Mouse (Mus musculus): ENCODE data around the gene Ddt. TPM values are rescaled to one million over a fixed set of nuclear protein-coding genes. Genes with fewer than 3 reads are reported as not detected.
A peak's percentile ranks its signal among the peaks of the same experiment; 100 is the strongest.
"Not testable (repeated sequence)": the region's sequence is repeated elsewhere in the genome, so short reads cannot be mapped to it uniquely, and the experiment has no call there.

Gene Ddt
- polyA plus RNA-seq, 1 experiment from 2014 or later = 95.3 TPM

- H3K36me3 ChIP-seq = no peaks in the 10 kb centered on the region
- no peak overlapping the region for H3K4me3 ChIP-seq
- no peaks in the 10 kb centered on the region for H3K9me3 ChIP-seq
- no peak for DNase-seq (ENCODE audit: low spot score)
- 0 out of 2 replicates have a peak, but pooled peaks cover 4% of the 10 kb centered on the region for H3K27me3 ChIP-seq (ENCODE audit: insufficient read depth, poor library complexity, severe bottlenecking)
- 95% methylated on average over 8 of the region's 8 CpGs for WGBS
- no peak overlapping the region for H3K27ac ChIP-seq
- 0 out of 2 replicates have a peak, but pooled peaks cover 4% of the 10 kb centered on the region for H3K4me1 ChIP-seq (replicated peaks)
Observed at GRCm38 (mm10) chr10:75788277-75788676, 15.1 kb upstream of the Ddt start.

DNA sequence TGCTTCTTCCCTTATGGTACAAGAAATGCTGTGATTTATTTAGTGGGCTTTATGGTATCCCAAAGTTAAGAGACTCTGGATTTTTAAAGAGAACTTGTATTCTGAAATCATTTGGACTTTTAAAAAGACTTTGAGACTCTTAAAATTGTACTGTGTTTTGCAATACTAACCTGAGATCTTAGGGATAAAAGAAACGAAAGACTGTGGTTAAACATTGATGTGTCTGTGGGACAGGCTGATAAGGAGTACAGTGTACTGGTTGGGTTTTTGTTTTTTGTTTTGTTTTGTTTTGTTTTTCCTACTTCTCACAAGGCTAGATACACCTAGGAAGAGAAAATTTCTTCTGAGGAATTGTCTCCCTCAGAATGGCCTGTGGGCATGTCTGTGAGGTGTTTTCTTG lies 12.2 kb upstream of the Ddt start:
- Histone ChIP-seq H3K27me3 (ENCODE audit: insufficient read depth, poor library complexity, severe bottlenecking) (peaks cover 28% of the 10 kb centered on the region), H3K36me3 (no peaks in the 10 kb centered on the region), H3K4me1 (replicated peaks) (peaks cover 9% of the 10 kb centered on the region), H3K9me3 (no peaks in the 10 kb centered on the region), H3K27ac (no peak overlapping the region), H3K4me3 (no peak overlapping the region)
- DNase-seq (ENCODE audit: low spot score) = no peak
- WGBS = 71% methylated on average over 1 of the region's 1 CpGs

GRCm38 (mm10) chr10:75780769-75781578 lies 7.8 kb upstream of the Ddt start, which contains the start of the genes Gm20441 and Gstt3:
Gm20441 (minus strand) TSS chr10:75780954.
Gstt3 (minus strand) TSS chr10:75781414.
- H3K9me3 ChIP-seq = no peaks in the 10 kb centered on the region
- WGBS = 1% methylated on average over 28 of the region's 28 CpGs
- H3K36me3 ChIP-seq = no peaks in the 10 kb centered on the region
- H3K4me1 ChIP-seq (replicated peaks) = peaks cover 17% of the 10 kb centered on the region
- H3K27ac ChIP-seq = no peak within 1 kb of the TSS
- H3K27me3 ChIP-seq (ENCODE audit: insufficient read depth, poor library complexity, severe bottlenecking) = peaks cover 58% of the 10 kb centered on the region
- peak within 1 kb of the TSS; percentile 55 for H3K4me3 ChIP-seq
- peak; percentile 64 for DNase-seq (ENCODE audit: low spot score)

GRCm38 (mm10) chr10:75779206-75780174 lies 6.3 kb upstream of the Ddt start:
- peaks cover 17% of the 10 kb centered on the region for H3K4me1 ChIP-seq (replicated peaks)
- H3K9me3 ChIP-seq = no peaks in the 10 kb centered on the region
- H3K27me3 ChIP-seq (ENCODE audit: insufficient read depth, poor library complexity, severe bottlenecking) = peaks cover 54% of the 10 kb centered on the region
- no peak for DNase-seq (ENCODE audit: low spot score)
- peak overlapping the region; percentile 20; the same call in 1 of the 2 replicates for H3K4me3 ChIP-seq
- no peaks in the 10 kb centered on the region for H3K36me3 ChIP-seq
- no peak overlapping the region for H3K27ac ChIP-seq
- 49% methylated on average over 15 of the region's 15 CpGs for WGBS

GRCm38 (mm10) chr10:75777885-75778284 lies 4.7 kb upstream of the Ddt start:
- DNase-seq (ENCODE audit: low spot score) = no peak
- peaks cover 25% of the 10 kb centered on the region for H3K4me1 ChIP-seq (replicated peaks)
- no peaks in the 10 kb centered on the region for H3K9me3 ChIP-seq
- H3K4me3 ChIP-seq = no peak overlapping the region
- no peaks in the 10 kb centered on the region for H3K36me3 ChIP-seq
- 80% methylated on average over 2 of the region's 2 CpGs for WGBS
- H3K27ac ChIP-seq = no peak overlapping the region
- H3K27me3 ChIP-seq (ENCODE audit: insufficient read depth, poor library complexity, severe bottlenecking) = peaks cover 54% of the 10 kb centered on the region

GRCm38 (mm10) chr10:75776562-75776961 lies 3.3 kb upstream of the Ddt start:
- Histone ChIP-seq H3K4me1 (replicated peaks) (peaks cover 34% of the 10 kb centered on the region), H3K27ac (no peak overlapping the region), H3K36me3 (no peaks in the 10 kb centered on the region), H3K4me3 (no peak overlapping the region), H3K9me3 (no peaks in the 10 kb centered on the region), H3K27me3 (ENCODE audit: insufficient read depth, poor library complexity, severe bottlenecking) (peaks cover 41% of the 10 kb centered on the region)
- DNase-seq (ENCODE audit: low spot score) = no peak
- WGBS = 86% methylated on average over 6 of the region's 6 CpGs

GRCm38 (mm10) chr10:75774587-75774986 lies 1.4 kb upstream of the Ddt start:
- 88% methylated on average over 9 of the region's 9 CpGs for WGBS
- no peak for DNase-seq (ENCODE audit: low spot score)
- Histone ChIP-seq H3K4me3 (no peak overlapping the region), H3K27me3 (ENCODE audit: insufficient read depth, poor library complexity, severe bottlenecking) (peaks cover 21% of the 10 kb centered on the region), H3K4me1 (replicated peaks) (peaks cover 16% of the 10 kb centered on the region), H3K9me3 (no peaks in the 10 kb centered on the region), H3K36me3 (peaks cover 6% of the 10 kb centered on the region; the same call in 1 of the 2 replicates), H3K27ac (no peak overlapping the region)

DNA sequence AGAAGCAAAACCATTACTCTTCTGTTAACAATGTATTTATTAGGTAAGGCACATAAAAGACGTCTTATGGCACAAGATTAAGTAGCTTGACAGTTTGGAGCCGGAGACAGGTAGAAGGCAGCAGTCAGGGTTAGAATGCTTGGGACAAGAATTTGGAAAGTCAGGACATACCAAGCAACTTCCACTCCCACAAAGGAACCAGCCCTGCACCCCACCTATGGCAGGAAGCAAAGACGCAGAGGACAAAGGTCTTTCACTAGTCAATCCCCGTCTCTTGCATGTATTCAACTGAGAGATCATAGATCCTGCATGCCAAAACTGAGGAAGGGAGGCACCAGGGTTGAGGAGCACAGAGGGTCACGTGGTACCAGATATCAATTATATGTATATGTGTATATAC lies 888 bp upstream of the Ddt start:
- H3K27ac ChIP-seq = no peak overlapping the region
- WGBS = 94% methylated on average over 5 of the region's 5 CpGs

DNA sequence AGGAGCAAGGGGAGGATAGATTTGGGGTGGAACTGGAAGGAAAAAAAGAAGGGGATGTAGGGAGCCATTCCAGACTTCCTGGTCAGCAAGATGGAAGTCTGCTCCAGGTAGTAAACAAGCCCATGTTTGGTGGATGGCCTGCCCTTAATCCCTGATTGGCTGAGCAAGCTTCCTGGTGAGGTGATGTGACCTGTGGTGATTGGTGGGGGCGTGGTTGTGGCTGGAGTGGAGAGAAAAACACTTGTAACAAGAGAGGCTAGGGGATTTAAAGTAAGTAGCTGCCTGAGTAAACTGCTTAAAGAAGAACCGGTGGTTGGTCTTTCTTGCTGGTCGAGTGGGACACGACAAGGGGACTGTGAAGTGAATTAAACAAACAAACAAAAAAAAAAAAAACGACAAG lies 5.5 kb downstream of the Ddt start:
- 43% methylated on average over 5 of the region's 5 CpGs for WGBS
- not testable (repeated sequence) for DNase-seq (ENCODE audit: low spot score)
- H3K4me1 ChIP-seq (replicated peaks) = peaks cover 29% of the 10 kb centered on the region

More for the DNA sequence above, 888 bp upstream of the Ddt start:
- no peak for DNase-seq (ENCODE audit: low spot score)
- Histone ChIP-seq H3K9me3 (no peaks in the 10 kb centered on the region), H3K4me3 (no peak overlapping the region), H3K36me3 (peaks cover 6% of the 10 kb centered on the region; the same call in 1 of the 2 replicates), H3K4me1 (replicated peaks) (peaks cover 16% of the 10 kb centered on the region), H3K27me3 (ENCODE audit: insufficient read depth, poor library complexity, severe bottlenecking) (peaks cover 17% of the 10 kb centered on the region; the same call in 1 of the 2 replicates)

GRCm38 (mm10) chr10:75766856-75767255 lies 6.4 kb downstream of the Ddt start:
- WGBS = 86% methylated on average over 6 of the region's 6 CpGs
- DNase-seq (ENCODE audit: low spot score) = no peak
- H3K27ac ChIP-seq = no peak overlapping the region
- H3K36me3 ChIP-seq = peaks cover 13% of the 10 kb centered on the region; the same call in 1 of the 2 replicates
- no peak overlapping the region for H3K4me3 ChIP-seq
- H3K27me3 ChIP-seq (ENCODE audit: insufficient read depth, poor library complexity, severe bottlenecking) = no peaks in the 10 kb centered on the region
- peaks cover 26% of the 10 kb centered on the region for H3K4me1 ChIP-seq (replicated peaks)
- no peaks in the 10 kb centered on the region for H3K9me3 ChIP-seq

More for the DNA sequence above, 5.5 kb downstream of the Ddt start:
- not testable (repeated sequence) for H3K4me3 ChIP-seq; H3K9me3 ChIP-seq; H3K36me3 ChIP-seq; H3K27ac ChIP-seq; H3K27me3 ChIP-seq (ENCODE audit: insufficient read depth, poor library complexity, severe bottlenecking)

GRCm38 (mm10) chr10:75764519-75765473 lies 8.4 kb downstream of the Ddt start:
- Histone ChIP-seq H3K4me1 (replicated peaks) (peaks cover 26% of the 10 kb centered on the region), H3K27ac (peak overlapping the region; percentile 90), H3K9me3 (no peaks in the 10 kb centered on the region), H3K27me3 (ENCODE audit: insufficient read depth, poor library complexity, severe bottlenecking) (no peaks in the 10 kb centered on the region), H3K4me3 (peak overlapping the region; percentile 93), H3K36me3 (peaks cover 28% of the 10 kb centered on the region)
- peak; percentile 84 for DNase-seq (ENCODE audit: low spot score)
- 1% methylated on average over 27 of the region's 27 CpGs for WGBS

Measured in hindbrain, embryonic 10.5 days (tissue).